Mouse (Mus musculus) C2C12 (cell line): ENCODE results near the gene Pip5k1c. TPM values are rescaled to one million over a fixed set of nuclear protein-coding genes. Genes with fewer than 3 reads are reported as not detected.
A peak's percentile ranks its signal among the peaks of the same experiment; 100 is the strongest.

Experiments
- H3K27me3 ChIP-seq: one replicate; pipeline ENCODE4 v1.6.1; 2011; ENCODE audit not compliant: control insufficient read depth, insufficient read depth, insufficient read length
- H3K36me3 ChIP-seq: one replicate; pipeline ENCODE4 v1.6.1; 2011; ENCODE audit not compliant: control insufficient read depth, insufficient read depth
- H3K4me3 ChIP-seq: one replicate; pipeline ENCODE4 v1.5.1; 2011; ENCODE audit warnings: mild to moderate bottlenecking, control low read depth; ENCODE audit not compliant: poor library complexity, insufficient read depth, severe bottlenecking
- H3K79me2 ChIP-seq: one replicate; pipeline ENCODE4 v1.6.1; 2011; ENCODE audit not compliant: control insufficient read depth, insufficient read depth
- H3K79me3 ChIP-seq: one replicate; pipeline ENCODE4 v1.6.1; 2011; ENCODE audit warnings: low read depth, control low read depth
- H3ac ChIP-seq: one replicate; pipeline ENCODE3; 2011; ENCODE audit warnings: low read depth; ENCODE audit not compliant: control insufficient read depth, insufficient read length
- CEBPB ChIP-seq: IDR thresholded peaks from one replicate; pipeline ENCODE4 v1.6.1; 2011; ENCODE audit warnings: low read depth, mild to moderate bottlenecking, control low read depth, moderate library complexity
- CTCF ChIP-seq: IDR thresholded peaks from one replicate; pipeline ENCODE4 v1.5.1; 2011; ENCODE audit not compliant: control insufficient read depth, insufficient read depth, insufficient read length
- FOSL1 ChIP-seq: IDR thresholded peaks from one replicate; pipeline ENCODE4 v1.8.0; 2011; ENCODE audit warnings: mild to moderate bottlenecking, low read length; ENCODE audit not compliant: poor library complexity, insufficient read depth, severe bottlenecking
- MAX ChIP-seq: IDR thresholded peaks from one replicate; pipeline ENCODE4 v1.6.1; 2011; ENCODE audit warnings: mild to moderate bottlenecking, control low read depth
- MYOD1 ChIP-seq: IDR thresholded peaks from one replicate; pipeline ENCODE4 v1.6.1; 2011; ENCODE audit warnings: low read depth; ENCODE audit not compliant: control insufficient read depth, insufficient read length
- MYOG ChIP-seq: IDR thresholded peaks from one replicate; pipeline ENCODE4 v1.6.1; 2011; ENCODE audit not compliant: control insufficient read depth, insufficient read length; ENCODE audit errors: extremely low read depth
- USF1 ChIP-seq: IDR thresholded peaks from one replicate; pipeline ENCODE4 v1.6.1; 2011; ENCODE audit warnings: low read depth, mild to moderate bottlenecking, control low read depth, moderate library complexity
- polyA plus RNA-seq: library from polyadenylated mRNA; unstranded; fragments of >200 nt; fragmentation: generic; extraction: Trizol; gene quantifications from one replicate; pipeline ENCODE4 v1.2.1, GENCODE M21; 2012; ENCODE audit warnings: missing spikeins

Pip5k1c gene
- polyA plus RNA-seq, 1 experiment, result 33.3 TPM

DNA sequence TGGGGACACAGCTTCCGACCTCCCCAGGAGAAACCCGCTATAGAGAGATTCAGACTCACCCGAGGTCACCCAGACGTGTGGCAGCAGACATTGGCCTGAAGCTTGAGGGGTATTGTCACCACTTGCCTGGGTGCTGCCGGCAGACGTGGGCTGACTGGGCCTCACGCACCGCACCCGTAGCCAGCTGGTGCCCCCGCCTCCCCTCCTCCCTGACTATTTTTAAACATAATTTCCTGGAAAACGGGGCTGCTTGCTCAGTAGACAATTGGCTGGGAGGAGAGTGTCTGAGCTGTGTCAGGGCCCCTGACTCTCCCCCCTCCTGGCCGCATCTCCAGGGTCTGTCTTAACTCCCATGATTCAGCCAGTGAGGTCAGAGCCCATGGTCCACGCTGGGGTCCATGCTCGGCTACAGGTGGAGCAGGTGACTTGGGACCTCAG is 10.0 kb downstream of the Pip5k1c start:
- no peak for TF ChIP-seq FOSL1
- TF ChIP-seq MYOG, result no peak
- TF ChIP-seq MYOD1, result no peak
- no peak for TF ChIP-seq CEBPB
- no peak for TF ChIP-seq MAX
- TF ChIP-seq USF1, result no peak
- TF ChIP-seq CTCF, result no peak
- Histone ChIP-seq H3K79me3 (peaks cover 20% of the 10 kb centered on the region), H3K4me3 (no peak overlapping the region), H3K36me3 (peaks cover 18% of the 10 kb centered on the region), H3K27me3 (no peaks in the 10 kb centered on the region), H3ac (no peak overlapping the region), H3K79me2 (peaks cover 66% of the 10 kb centered on the region)

DNA sequence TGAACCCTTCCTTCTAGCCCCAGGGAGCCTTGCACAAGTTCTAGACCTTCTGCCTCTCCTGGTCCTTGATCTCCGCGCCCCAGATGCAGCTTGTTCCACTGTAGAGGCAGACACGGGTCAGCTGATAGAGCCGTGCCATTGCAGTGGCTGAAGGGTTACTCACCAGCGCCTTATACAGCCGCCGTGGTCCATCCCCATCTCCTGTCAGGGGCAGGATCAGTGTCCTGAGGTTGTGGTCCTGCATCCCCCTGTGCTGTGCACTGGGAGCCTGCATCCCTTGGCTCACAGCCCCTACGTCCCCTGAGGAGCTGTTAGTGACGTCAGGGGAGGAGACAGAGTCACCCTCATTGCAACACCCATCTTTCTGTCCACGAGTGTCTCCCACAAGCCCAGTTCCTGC is 10.5 kb downstream of the Pip5k1c start:
- no peak for TF ChIP-seq MAX
- no peak overlapping the region for H3ac ChIP-seq
- H3K4me3 ChIP-seq, result no peak overlapping the region
- H3K36me3 ChIP-seq, result peaks cover 21% of the 10 kb centered on the region
- peaks cover 15% of the 10 kb centered on the region for H3K79me3 ChIP-seq
- no peaks in the 10 kb centered on the region for H3K27me3 ChIP-seq
- H3K79me2 ChIP-seq, result peaks cover 62% of the 10 kb centered on the region

DNA sequence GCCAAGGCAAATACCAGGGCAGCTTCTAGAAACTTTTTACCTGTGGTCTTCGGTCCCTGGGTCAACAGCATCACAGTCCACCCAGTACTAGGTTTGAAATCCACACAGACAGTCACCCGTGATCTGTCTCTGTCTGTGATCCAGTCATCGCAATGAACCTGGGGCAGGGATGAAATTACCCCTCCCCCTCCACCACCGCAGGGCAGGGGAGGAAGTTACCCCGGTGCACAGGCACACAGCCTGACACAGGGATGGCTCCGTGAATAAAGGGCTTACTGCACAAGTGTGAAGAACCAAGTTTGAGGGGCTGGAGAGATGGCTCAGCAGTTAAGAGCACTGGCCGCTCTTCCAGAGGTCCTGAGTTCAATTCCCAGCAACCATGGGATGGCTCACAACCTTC is 11.0 kb downstream of the Pip5k1c start:
- peaks cover 10% of the 10 kb centered on the region for H3K79me3 ChIP-seq
- peaks cover 21% of the 10 kb centered on the region for H3K36me3 ChIP-seq
- no peak overlapping the region for H3K4me3 ChIP-seq
- TF ChIP-seq USF1, result no peak
- H3K79me2 ChIP-seq, result peaks cover 57% of the 10 kb centered on the region
- no peaks in the 10 kb centered on the region for H3K27me3 ChIP-seq
- H3ac ChIP-seq, result no peak overlapping the region

DNA sequence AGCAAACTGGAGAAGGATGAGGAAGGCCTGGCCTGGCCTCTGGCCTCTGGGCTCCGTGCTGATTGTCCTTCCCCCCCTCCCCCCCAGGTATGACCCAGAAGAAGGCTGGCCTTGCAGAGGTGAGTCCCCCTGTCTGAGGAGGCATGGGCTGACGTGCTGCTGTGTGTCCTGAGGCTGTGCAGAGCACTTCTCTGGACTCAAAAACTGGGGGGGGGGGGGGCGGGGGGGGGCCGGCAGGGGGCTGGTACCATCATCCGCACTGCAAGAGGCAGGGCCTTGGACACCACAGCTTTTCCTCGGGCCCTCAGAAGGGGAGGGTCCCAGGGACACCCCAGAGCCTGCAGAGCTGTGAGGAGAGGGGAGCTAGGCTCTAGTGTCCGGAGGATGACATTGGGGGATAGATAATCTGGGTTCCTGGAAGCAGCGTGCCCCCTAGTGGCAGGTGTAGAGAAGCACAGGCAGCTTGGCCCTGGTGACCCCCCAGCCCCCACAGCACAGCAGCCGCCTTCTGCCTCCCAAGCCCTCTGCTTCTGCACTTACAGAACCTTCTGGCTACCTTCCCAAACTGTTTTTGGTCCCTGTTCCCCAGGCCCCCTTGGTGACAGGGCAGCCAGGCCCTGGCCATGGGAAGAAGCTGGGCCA is 12.0 kb downstream of the Pip5k1c start:
- Histone ChIP-seq H3K79me3 (peaks cover 6% of the 10 kb centered on the region), H3K27me3 (no peaks in the 10 kb centered on the region), H3K4me3 (no peak overlapping the region), H3K79me2 (peaks cover 47% of the 10 kb centered on the region), H3ac (no peak overlapping the region), H3K36me3 (peaks cover 26% of the 10 kb centered on the region)
- TF ChIP-seq CTCF (peak; percentile 93), CEBPB (no peak), MYOG (no peak)

DNA sequence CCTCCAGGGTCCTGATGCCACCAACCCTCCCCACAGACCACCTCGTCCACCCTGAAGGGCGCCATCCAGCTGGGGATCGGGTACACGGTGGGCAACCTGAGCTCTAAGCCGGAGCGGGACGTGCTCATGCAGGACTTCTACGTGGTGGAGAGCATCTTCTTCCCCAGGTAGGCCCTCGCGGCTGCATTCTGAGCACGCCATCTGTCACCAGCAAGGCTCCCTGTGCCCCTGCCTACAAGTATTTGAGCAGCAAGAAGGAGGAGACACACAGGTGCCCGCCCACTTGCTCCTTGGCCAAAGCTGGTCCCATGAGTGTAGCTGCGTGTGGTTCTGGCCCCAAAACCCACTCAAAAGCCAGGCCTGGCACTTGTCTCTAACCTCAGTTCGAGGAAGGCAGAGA is 12.9 kb downstream of the Pip5k1c start:
- Histone ChIP-seq H3K4me3 (no peak overlapping the region), H3K79me2 (peaks cover 38% of the 10 kb centered on the region), H3K79me3 (peaks cover 3% of the 10 kb centered on the region), H3ac (no peak overlapping the region), H3K27me3 (no peaks in the 10 kb centered on the region), H3K36me3 (peaks cover 30% of the 10 kb centered on the region)
- no peak for TF ChIP-seq MYOD1

DNA sequence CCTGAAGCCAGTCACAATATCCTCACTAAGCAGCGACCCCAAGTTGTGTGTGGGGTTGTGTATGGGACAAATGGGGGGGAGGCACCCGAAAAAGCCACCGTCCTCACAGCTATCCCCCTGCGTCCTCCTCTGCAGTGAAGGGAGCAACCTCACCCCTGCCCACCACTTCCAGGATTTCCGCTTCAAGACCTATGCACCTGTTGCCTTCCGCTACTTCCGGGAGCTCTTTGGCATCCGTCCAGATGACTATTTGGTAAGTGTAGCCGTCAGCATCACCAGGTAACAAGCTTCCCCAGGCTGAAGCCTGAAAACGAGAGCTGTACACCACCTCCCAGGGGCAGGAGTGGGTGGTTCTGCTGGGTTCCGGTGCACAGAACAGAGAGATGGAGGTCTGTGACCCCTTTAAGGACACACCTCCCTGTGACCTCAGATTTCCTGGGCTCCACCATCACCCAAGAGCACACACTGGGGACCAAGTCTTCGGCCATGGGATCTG is 13.5 kb downstream of the Pip5k1c start:
- Histone ChIP-seq H3K79me3 (peaks cover 3% of the 10 kb centered on the region), H3K36me3 (peaks cover 30% of the 10 kb centered on the region), H3ac (no peak overlapping the region), H3K27me3 (no peaks in the 10 kb centered on the region), H3K4me3 (no peak overlapping the region), H3K79me2 (peaks cover 32% of the 10 kb centered on the region)
- TF ChIP-seq MYOD1 (no peak), CTCF (no peak), CEBPB (no peak), USF1 (no peak), MYOG (no peak), MAX (no peak), FOSL1 (no peak)
